Mouse (Mus musculus) stomach, embryonic 16.5 days (tissue): ENCODE data around the gene Grik2. TPM values are rescaled to one million over a fixed set of nuclear protein-coding genes. Genes with fewer than 3 reads are reported as not detected.
"Not testable (repeated sequence)": the region's sequence is repeated elsewhere in the genome, so short reads cannot be mapped to it uniquely, and the experiment has no call there.

Experiments used
- ATAC-seq: fragments of 200-750 bp; cut with Nextera tagmentation; 2 replicates; pipeline ENCODE4 v1.8.0; 2017; ENCODE audit warnings: moderate number of reproducible peaks, moderate TSS enrichment; ENCODE audit not compliant: insufficient read depth, low FRiP score
- H3K27ac ChIP-seq: fragments of 300-500 bp; sonication (generic); 2 replicates; pipeline ENCODE4 v1.5.1; 2014; ENCODE audit warnings: low read length
- H3K27me3 ChIP-seq: fragments of 300-500 bp; sonication (generic); 2 replicates; pipeline ENCODE4 v1.6.1; 2014; ENCODE audit warnings: low read length, control low read depth, mixed read lengths; ENCODE audit not compliant: control insufficient read depth, insufficient read depth
- H3K36me3 ChIP-seq: fragments of 300-500 bp; sonication (generic); 2 replicates; pipeline ENCODE4 v1.6.1; 2014; ENCODE audit warnings: low read length; ENCODE audit not compliant: control insufficient read depth, insufficient read depth
- H3K4me1 ChIP-seq: fragments of 300-500 bp; sonication (generic); 2 replicates; pipeline ENCODE4 v1.6.1; 2014; ENCODE audit warnings: low read length, control low read depth, mixed read lengths; ENCODE audit not compliant: control insufficient read depth, insufficient read depth
- H3K4me2 ChIP-seq: fragments of 300-500 bp; sonication (generic); 2 replicates; pipeline ENCODE4 v1.6.1; 2014; ENCODE audit warnings: low read depth, low read length, mixed read lengths
- H3K4me3 ChIP-seq: fragments of 300-500 bp; sonication (generic); replicated peaks from 2 replicates; pipeline ENCODE4 v1.5.1; 2014; ENCODE audit warnings: mild to moderate bottlenecking, low read length
- H3K9ac ChIP-seq: fragments of 300-500 bp; sonication (generic); 2 replicates; pipeline ENCODE4 v1.6.1; 2014; ENCODE audit warnings: low read length
- H3K9me3 ChIP-seq: fragments of 300-500 bp; sonication (generic); replicated peaks from 2 replicates; pipeline ENCODE4 v1.6.1; 2016; ENCODE audit warnings: low read length, control low read depth; ENCODE audit not compliant: control insufficient read depth
- WGBS: fragments of 180-500 bp; shearing (Covaris S2); extraction: QIAGEN DNeasy Blood & Tissue Kit; methylation state at CpG from one replicate; pipeline ENCODE4 v1.1.7; 2014; 5-methylcytosine and 5-hydroxymethylcytosine counted together
- polyA plus RNA-seq: library from polyadenylated mRNA; unstranded; fragments of >200 nt; fragmentation: Nextera tagmentation; extraction: Ambion mirVana; gene quantifications from 2 replicates; pipeline ENCODE4 v1.2.1, GENCODE M21; 2015

The Grik2 gene
- polyA plus RNA-seq, 1 experiment from 2014 or later: 6.5 TPM

DNA sequence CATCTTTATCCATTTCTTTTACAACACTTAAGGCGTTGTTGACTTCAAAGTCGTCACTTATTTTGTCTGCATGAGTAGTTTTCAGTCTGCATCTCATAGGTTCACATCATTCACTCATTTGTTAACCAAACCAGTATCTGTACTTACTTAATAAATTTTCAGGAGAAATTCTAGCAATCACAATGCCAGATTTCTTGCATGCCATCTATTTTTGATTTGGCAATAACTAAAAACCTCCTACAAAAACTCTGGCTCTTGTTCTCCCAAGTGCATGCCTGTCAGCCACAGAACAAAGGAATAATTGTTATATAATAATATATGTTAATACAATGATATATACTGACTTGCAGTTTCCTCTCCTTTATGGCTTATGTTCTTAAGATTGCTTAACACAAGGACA, 331.8 kb downstream of the Grik2 start:
- ATAC-seq: no peak
- no peaks in the 10 kb centered on the region for H3K9me3 ChIP-seq
- no peaks in the 10 kb centered on the region for H3K27me3 ChIP-seq
- WGBS: 90% methylated on average over 2 of the region's 2 CpGs
- no peak overlapping the region for H3K9ac ChIP-seq
- H3K27ac ChIP-seq: no peak overlapping the region
- H3K4me1 ChIP-seq: no peaks in the 10 kb centered on the region
- no peak overlapping the region for H3K4me2 ChIP-seq
- H3K36me3 ChIP-seq: no peaks in the 10 kb centered on the region
- no peak overlapping the region for H3K4me3 ChIP-seq

DNA sequence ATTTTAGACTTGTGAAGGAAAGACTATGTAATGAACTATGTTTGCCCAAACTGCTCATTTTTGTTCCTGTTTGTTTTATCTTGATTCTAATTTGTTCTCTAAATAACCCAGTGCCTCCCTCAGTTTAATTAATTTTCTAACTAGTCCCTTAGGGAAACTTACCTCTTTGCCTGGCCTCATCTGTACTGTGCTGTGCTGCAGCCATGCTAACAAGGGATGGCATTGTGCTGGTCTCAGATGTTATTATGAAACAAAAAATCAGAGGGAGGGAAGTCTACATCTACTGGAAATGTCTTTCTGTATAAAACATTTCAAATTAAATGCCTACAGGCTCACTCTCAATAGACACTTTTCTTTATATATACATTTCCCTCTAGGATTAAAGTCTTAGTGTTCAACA, 335.0 kb downstream of the Grik2 start:
- no peaks in the 10 kb centered on the region for H3K27me3 ChIP-seq
- no peak for ATAC-seq
- no peak overlapping the region for H3K4me2 ChIP-seq
- no peaks in the 10 kb centered on the region for H3K4me1 ChIP-seq
- H3K4me3 ChIP-seq: no peak overlapping the region
- no peaks in the 10 kb centered on the region for H3K9me3 ChIP-seq
- H3K9ac ChIP-seq: no peak overlapping the region
- H3K36me3 ChIP-seq: no peaks in the 10 kb centered on the region
- no peak overlapping the region for H3K27ac ChIP-seq

DNA sequence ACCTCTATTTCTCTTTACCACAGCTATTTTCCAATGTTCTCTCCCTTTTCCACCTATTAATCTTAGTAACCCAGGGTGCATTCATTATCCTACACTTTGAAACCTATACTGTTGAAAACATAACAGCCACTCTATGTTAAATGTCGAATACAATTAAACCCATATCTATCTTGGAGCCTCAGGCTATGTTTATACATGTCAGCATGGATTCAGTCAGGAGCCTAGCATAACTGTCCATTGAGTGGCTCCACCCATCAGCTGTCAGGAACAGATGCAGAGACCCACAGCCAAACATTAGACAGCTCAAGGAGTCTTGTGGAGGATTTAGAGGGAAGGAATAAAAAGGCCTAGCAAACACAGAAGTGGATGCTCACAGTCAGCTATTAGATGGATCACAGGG, 347.2 kb downstream of the Grik2 start:
- Histone ChIP-seq H3K27ac (no peak overlapping the region), H3K9me3 (no peaks in the 10 kb centered on the region), H3K27me3 (no peaks in the 10 kb centered on the region), H3K4me2 (no peak overlapping the region), H3K4me3 (no peak overlapping the region), H3K4me1 (no peaks in the 10 kb centered on the region), H3K9ac (no peak overlapping the region), H3K36me3 (no peaks in the 10 kb centered on the region)
- whole genome bisulfite sequencing: 56% methylated on average over 1 of the region's 1 CpGs
- no peak for ATAC-seq

DNA sequence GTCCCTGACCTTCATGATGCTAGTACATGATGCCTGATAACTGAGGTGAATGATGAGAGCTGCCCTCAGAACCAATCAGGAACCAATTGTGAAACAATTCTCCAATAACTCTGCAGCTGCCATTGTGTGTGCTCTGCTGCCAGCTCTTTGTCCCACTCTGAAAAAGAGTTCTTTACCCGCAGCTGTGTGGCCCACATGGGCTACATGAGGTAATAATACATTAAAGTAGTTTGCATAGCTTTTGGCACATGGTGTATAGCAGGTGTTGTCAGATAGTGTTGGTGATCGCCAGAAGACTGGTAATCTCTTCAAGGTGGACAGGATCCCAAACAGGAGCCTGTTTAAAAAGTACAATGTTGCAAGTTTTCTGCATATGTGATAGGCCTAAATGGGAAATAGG, 351.5 kb downstream of the Grik2 start:
- no peak overlapping the region for H3K9ac ChIP-seq
- H3K4me1 ChIP-seq: no peaks in the 10 kb centered on the region
- no peaks in the 10 kb centered on the region for H3K36me3 ChIP-seq
- no peak overlapping the region for H3K4me3 ChIP-seq
- H3K9me3 ChIP-seq: no peaks in the 10 kb centered on the region
- no peak for ATAC-seq
- 74% methylated on average over 2 of the region's 2 CpGs for WGBS
- H3K4me2 ChIP-seq: no peak overlapping the region
- no peak overlapping the region for H3K27ac ChIP-seq
- no peaks in the 10 kb centered on the region for H3K27me3 ChIP-seq

- H3K27ac ChIP-seq: no peak overlapping the region
- 68% methylated on average over 2 of the region's 2 CpGs for WGBS
- H3K4me2 ChIP-seq: no peak overlapping the region
Observed at GRCm38 (mm10) chr10:49436301-49436700, 352.3 kb downstream of the Grik2 start.

DNA sequence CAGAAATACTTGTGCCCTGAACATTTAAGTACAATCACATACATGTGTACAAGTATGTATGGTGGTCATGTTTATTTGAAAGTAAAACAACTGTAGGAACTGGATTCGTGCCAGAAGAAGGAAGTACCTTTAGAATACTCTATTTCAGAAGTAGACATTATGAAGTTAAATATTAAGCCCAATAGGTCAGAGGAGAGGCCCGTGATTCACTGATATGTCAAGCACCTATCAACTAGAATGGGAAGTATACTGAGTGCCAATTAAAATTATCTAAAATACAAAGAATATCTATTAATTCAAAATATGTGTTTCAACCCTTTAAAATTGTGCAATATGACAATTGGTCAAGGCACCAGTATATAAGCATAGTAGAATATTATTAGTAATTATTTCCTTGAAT, 355.7 kb downstream of the Grik2 start:
- no peak for ATAC-seq
- Histone ChIP-seq H3K4me2 (no peak overlapping the region), H3K27me3 (no peaks in the 10 kb centered on the region), H3K9me3 (no peaks in the 10 kb centered on the region), H3K4me3 (no peak overlapping the region), H3K27ac (no peak overlapping the region), H3K36me3 (no peaks in the 10 kb centered on the region), H3K9ac (no peak overlapping the region), H3K4me1 (no peaks in the 10 kb centered on the region)
- WGBS: 58% methylated on average over 2 of the region's 2 CpGs

More at GRCm38 (mm10) chr10:49436301-49436700, 352.3 kb downstream of the Grik2 start:
- Histone ChIP-seq H3K4me3 (no peak overlapping the region), H3K9me3 (no peaks in the 10 kb centered on the region), H3K4me1 (no peaks in the 10 kb centered on the region), H3K9ac (no peak overlapping the region), H3K36me3 (no peaks in the 10 kb centered on the region), H3K27me3 (no peaks in the 10 kb centered on the region)
- ATAC-seq: no peak

GRCm38 (mm10) chr10:49417206-49417605, 371.4 kb downstream of the Grik2 start:
- WGBS: 88% methylated on average over 1 of the region's 1 CpGs
- not testable (repeated sequence) for H3K27me3 ChIP-seq, H3K4me2 ChIP-seq, H3K9ac ChIP-seq, H3K9me3 ChIP-seq, ATAC-seq, H3K4me1 ChIP-seq, H3K36me3 ChIP-seq, H3K27ac ChIP-seq, H3K4me3 ChIP-seq

- no peaks in the 10 kb centered on the region for H3K4me1 ChIP-seq
- no peak for ATAC-seq
- H3K4me2 ChIP-seq: no peak overlapping the region
- whole genome bisulfite sequencing: 78% methylated on average over 3 of the region's 3 CpGs
- H3K27ac ChIP-seq: no peak overlapping the region
- H3K4me3 ChIP-seq: no peak overlapping the region
- H3K36me3 ChIP-seq: no peaks in the 10 kb centered on the region
- no peak overlapping the region for H3K9ac ChIP-seq
- H3K9me3 ChIP-seq: no peaks in the 10 kb centered on the region
- no peaks in the 10 kb centered on the region for H3K27me3 ChIP-seq
Observed at GRCm38 (mm10) chr10:49382996-49383395, 405.6 kb downstream of the Grik2 start.

- Histone ChIP-seq H3K9ac (no peak overlapping the region), H3K27me3 (no peaks in the 10 kb centered on the region), H3K27ac (no peak overlapping the region), H3K4me2 (no peak overlapping the region), H3K9me3 (no peaks in the 10 kb centered on the region), H3K4me1 (no peaks in the 10 kb centered on the region), H3K4me3 (no peak overlapping the region), H3K36me3 (no peaks in the 10 kb centered on the region)
- WGBS: 66% methylated on average over 2 of the region's 2 CpGs
- ATAC-seq: no peak
Observed at GRCm38 (mm10) chr10:49381852-49382251, 406.7 kb downstream of the Grik2 start.

- 88% methylated on average over 2 of the region's 2 CpGs for WGBS
Observed at GRCm38 (mm10) chr10:49368601-49369000, 420.0 kb downstream of the Grik2 start.

More at GRCm38 (mm10) chr10:49368601-49369000, 420.0 kb downstream of the Grik2 start:
- H3K4me3 ChIP-seq: no peak overlapping the region
- H3K9ac ChIP-seq: no peak overlapping the region
- no peaks in the 10 kb centered on the region for H3K36me3 ChIP-seq
- H3K4me2 ChIP-seq: no peak overlapping the region
- no peaks in the 10 kb centered on the region for H3K4me1 ChIP-seq
- H3K9me3 ChIP-seq: no peaks in the 10 kb centered on the region
- H3K27me3 ChIP-seq: no peaks in the 10 kb centered on the region
- ATAC-seq: no peak
- no peak overlapping the region for H3K27ac ChIP-seq
